Mouse (Mus musculus) MEL (cell line): ENCODE data around the gene Igf1r. TPM values are rescaled to one million over a fixed set of nuclear protein-coding genes. Genes with fewer than 3 reads are reported as not detected.

Experiments
- DNase-seq: peaks from one replicate; pipeline ENCODE4 v3.0.0; 2011; ENCODE audit warnings: low read depth, low spot score
- H3K27ac ChIP-seq: 2 replicates; pipeline ENCODE4 v1.5.1; 2012; ENCODE audit warnings: low read depth, mild to moderate bottlenecking, control low read depth, low read length, moderate library complexity; ENCODE audit not compliant: control insufficient read depth
- H3K27me3 ChIP-seq, 2 experiments: fragments of 150-350 bp in 1 of 2; sonication (generic) in 1 of 2; 2 replicates each; pipeline ENCODE4 v1.6.1; 2012; ENCODE audit warnings: low read length in 2 of 2, mild to moderate bottlenecking in 2 of 2, improper control_type of control experiment in 1 of 2, moderate library complexity in 1 of 2; ENCODE audit not compliant: insufficient read depth in 2 of 2, control insufficient read depth in 1 of 2
- H3K36me3 ChIP-seq, 2 experiments: 2 replicates each; pipeline ENCODE4 v1.6.1; 2012 to 2014; ENCODE audit warnings: low read length in 2 of 2, improper control_type of control experiment in 1 of 2, inconsistent platforms in 1 of 2, mild to moderate bottlenecking in 1 of 2; ENCODE audit not compliant: insufficient read depth in 2 of 2, control insufficient read depth in 1 of 2
- H3K4me1 ChIP-seq, 2 experiments: fragments of 150-350 bp in 1 of 2; sonication (generic) in 1 of 2; 2 replicates each; pipeline ENCODE4 v1.6.1; 2012; ENCODE audit warnings: low read length in 2 of 2, improper control_type of control experiment in 1 of 2, mild to moderate bottlenecking in 1 of 2; ENCODE audit not compliant: insufficient read depth in 2 of 2, control insufficient read depth in 1 of 2
- H3K4me3 ChIP-seq, 2 experiments: fragments of 150-350 bp in 1 of 2; sonication (generic) in 1 of 2; 2 replicates each; pipeline ENCODE4 v1.5.1; 2012; ENCODE audit warnings: low read depth in 2 of 2, low read length in 2 of 2, mild to moderate bottlenecking in 2 of 2, moderate library complexity in 2 of 2, control low read depth in 1 of 2, improper control_type of control experiment in 1 of 2; ENCODE audit not compliant: control insufficient read depth in 1 of 2, insufficient read depth in 1 of 2
- H3K79me2 ChIP-seq: 2 replicates; pipeline ENCODE4 v1.6.1; 2012; ENCODE audit warnings: mild to moderate bottlenecking, low read length, moderate library complexity; ENCODE audit not compliant: control insufficient read depth, poor library complexity, insufficient read depth
- H3K9ac ChIP-seq: 2 replicates; pipeline ENCODE4 v1.6.1; 2012; ENCODE audit warnings: low read depth, mild to moderate bottlenecking, control low read depth, low read length, moderate library complexity; ENCODE audit not compliant: control insufficient read depth, poor library complexity, severe bottlenecking
- H3K9me3 ChIP-seq: fragments of 150-350 bp; sonication (generic); replicated peaks from 2 replicates; pipeline ENCODE4 v1.6.1; 2012; ENCODE audit warnings: mild to moderate bottlenecking, low read length, improper control_type of control experiment, moderate library complexity; ENCODE audit not compliant: insufficient read depth
- BHLHE40 ChIP-seq: IDR thresholded peaks from 2 replicates; pipeline ENCODE4 v1.6.1; 2012; ENCODE audit warnings: low read depth, mild to moderate bottlenecking, inconsistent platforms, low read length, improper control_type of control experiment, borderline replicate concordance
- CHD2 ChIP-seq: IDR thresholded peaks from 2 replicates; pipeline ENCODE4 v1.6.1; 2011; ENCODE audit warnings: low read length, improper control_type of control experiment
- ELF1 ChIP-seq: IDR thresholded peaks from 2 replicates; pipeline ENCODE4 v1.6.1; 2014; ENCODE audit warnings: low read depth, mild to moderate bottlenecking, inconsistent platforms, low read length, improper control_type of control experiment, moderate library complexity
- ETS1 ChIP-seq: IDR thresholded peaks from 2 replicates; pipeline ENCODE4 v1.6.1; 2012; ENCODE audit warnings: low read depth, mild to moderate bottlenecking, inconsistent platforms, low read length, improper control_type of control experiment, moderate library complexity
- JUND ChIP-seq: IDR thresholded peaks from 2 replicates; pipeline ENCODE4 v1.6.1; 2011; ENCODE audit warnings: low read depth, mild to moderate bottlenecking, improper control_type of control experiment, low read length
- KAT2A ChIP-seq: conservative IDR thresholded peaks from 2 replicates; pipeline ENCODE4 v1.6.1; 2012; ENCODE audit warnings: low read depth, low read length, improper control_type of control experiment, inconsistent platforms
- MAX ChIP-seq: IDR thresholded peaks from 2 replicates; pipeline ENCODE4 v1.6.1; 2011; ENCODE audit warnings: low read length, improper control_type of control experiment
- MAZ ChIP-seq: IDR thresholded peaks from 2 replicates; pipeline ENCODE4 v1.6.1; 2012; ENCODE audit warnings: low read depth, mild to moderate bottlenecking, inconsistent platforms, low read length, improper control_type of control experiment
- MYC ChIP-seq: IDR thresholded peaks from 2 replicates; pipeline ENCODE4 v1.6.1; 2011; ENCODE audit warnings: low read depth, mild to moderate bottlenecking, low read length, improper control_type of control experiment, moderate library complexity
- NRF1 ChIP-seq: IDR thresholded peaks from 2 replicates; pipeline ENCODE4 v1.6.1; 2014; ENCODE audit warnings: low read depth, mild to moderate bottlenecking, inconsistent platforms, low read length, improper control_type of control experiment, moderate library complexity; ENCODE audit not compliant: poor library complexity, insufficient read depth, severe bottlenecking
- POLR2AphosphoS2 ChIP-seq: IDR thresholded peaks from 2 replicates; pipeline ENCODE4 v1.6.1; 2011; ENCODE audit warnings: low read length, improper control_type of control experiment
- POLR2AphosphoS5 ChIP-seq: IDR thresholded peaks from 2 replicates; pipeline ENCODE4 v1.6.1; 2012; ENCODE audit warnings: low read depth, borderline replicate concordance, mild to moderate bottlenecking, inconsistent platforms, low read length, moderate library complexity, mixed read lengths
- SIN3A ChIP-seq: IDR thresholded peaks from 2 replicates; pipeline ENCODE4 v1.6.1; 2012; ENCODE audit warnings: low read length, improper control_type of control experiment, inconsistent platforms
- SMC3 ChIP-seq: IDR thresholded peaks from 2 replicates; pipeline ENCODE4 v1.6.1; 2011; ENCODE audit warnings: low read depth, low read length, improper control_type of control experiment
- TAL1 ChIP-seq: IDR thresholded peaks from 2 replicates; pipeline ENCODE4 v1.6.1; 2012; ENCODE audit warnings: mild to moderate bottlenecking, inconsistent platforms, low read length, moderate library complexity, mixed read lengths
- UBTF ChIP-seq: IDR thresholded peaks from 2 replicates; pipeline ENCODE4 v1.6.1; 2012; ENCODE audit warnings: low read depth, mild to moderate bottlenecking, inconsistent platforms, low read length, improper control_type of control experiment, moderate library complexity, borderline replicate concordance; ENCODE audit not compliant: insufficient read depth
- USF1 ChIP-seq: IDR thresholded peaks from 2 replicates; pipeline ENCODE4 v1.6.1; 2014; ENCODE audit warnings: low read depth, mild to moderate bottlenecking, inconsistent platforms, low read length, improper control_type of control experiment, moderate library complexity
- USF2 ChIP-seq, 2 experiments: IDR thresholded peaks; 2 replicates each; pipeline ENCODE4 v1.6.1; 2011 to 2012; ENCODE audit warnings: improper control_type of control experiment in 2 of 2, low read length in 2 of 2, borderline replicate concordance in 1 of 2, inconsistent platforms in 1 of 2, low read depth in 1 of 2, mild to moderate bottlenecking in 1 of 2; ENCODE audit not compliant: insufficient read depth in 1 of 2
- ZKSCAN1 ChIP-seq: IDR thresholded peaks from 2 replicates; pipeline ENCODE4 v1.6.1; 2012; ENCODE audit warnings: low read depth, mild to moderate bottlenecking, inconsistent platforms, low read length, improper control_type of control experiment, moderate library complexity
- ZMIZ1 ChIP-seq: IDR thresholded peaks from 2 replicates; pipeline ENCODE4 v1.6.1; 2012; ENCODE audit warnings: low read depth, mild to moderate bottlenecking, inconsistent platforms, low read length, improper control_type of control experiment, moderate library complexity
- ZNF384 ChIP-seq: IDR thresholded peaks from 2 replicates; pipeline ENCODE4 v1.6.1; 2012; ENCODE audit warnings: low read depth, mild to moderate bottlenecking, inconsistent platforms, low read length, improper control_type of control experiment
- polyA plus RNA-seq, 2 experiments: library from polyadenylated mRNA; stranded (reverse) in 1 of 2; unstranded in 1 of 2; fragments of >175 nt in 1 of 2; fragments of >200 nt in 1 of 2; gene quantifications; 2 replicates each; pipeline versions ENCODE4 v1.2.1 to v1.2.4; 2012; ENCODE audit warnings: low replicate concordance in 2 of 2, low read depth in 1 of 2; ENCODE audit not compliant: insufficient read length in 2 of 2, insufficient read depth in 1 of 2, missing spikeins in 1 of 2
- total RNA-seq: library from RNA; depleted of rRNA; stranded (reverse); fragments of 300-350 nt; gene quantifications from 2 replicates; pipeline ENCODE4 v1.2.3, GENCODE M21; 2012

Gene Igf1r
- total and polyA plus RNA-seq, 3 experiments: 11.8 to 11.9 TPM; not detected in 1

DNA sequence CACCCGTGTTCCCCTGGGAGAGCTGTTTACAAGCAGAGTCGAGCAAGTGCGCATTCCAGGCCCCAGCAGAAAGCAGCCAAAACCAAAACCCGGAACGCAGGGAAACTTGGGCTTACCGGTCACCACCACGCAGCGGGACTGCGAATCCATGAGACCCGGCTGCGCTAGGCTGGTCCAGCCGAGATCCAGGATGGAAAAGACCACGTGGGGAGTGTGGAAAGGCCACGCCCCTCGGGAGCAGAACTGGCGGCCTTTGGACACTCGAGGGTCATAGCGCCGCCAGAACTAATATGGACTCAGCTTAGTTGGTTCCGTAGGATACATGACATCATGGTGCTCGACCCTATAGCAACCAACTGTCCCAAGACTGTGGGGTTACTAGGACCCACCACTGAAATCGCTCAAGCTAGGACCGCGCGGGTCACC is 311.4 kb downstream of the Igf1r start, which contains the start of gene Pgpep1l:
TSS of gene Pgpep1l (minus strand) at position 206 of the 426 bp plus-strand sequence.
- no peak within 1 kb of the TSS for H3K27ac ChIP-seq
- no peak for DNase-seq
- no peaks in the 10 kb centered on the region for H3K9me3 ChIP-seq
- no peak within 1 kb of the TSS for H3K4me3 ChIP-seq
- no peak within 1 kb of the TSS for H3K9ac ChIP-seq
- H3K4me1 ChIP-seq: no peaks in the 10 kb centered on the region
- no peaks in the 10 kb centered on the region for H3K79me2 ChIP-seq
- no peak for TF ChIP-seq ZNF384
- no peak for TF ChIP-seq SMC3
- TF ChIP-seq POLR2AphosphoS2: no peak
- TF ChIP-seq SIN3A: no peak
- TF ChIP-seq MAX: no peak
- no peak for TF ChIP-seq POLR2AphosphoS5
- no peak for TF ChIP-seq MYC
- TF ChIP-seq NRF1: no peak
- TF ChIP-seq JUND: no peak
- TF ChIP-seq USF2 (IDR thresholded peaks at IDR 0.05; ENCODE audit: borderline replicate concordance in 1 of 2, insufficient read depth in 1 of 2, low read depth in 1 of 2, low read length in 2 of 2): no peak
- TF ChIP-seq CHD2: no peak
- TF ChIP-seq BHLHE40: no peak
- TF ChIP-seq USF1: no peak
- no peak for TF ChIP-seq MAZ
- TF ChIP-seq KAT2A: no peak
- TF ChIP-seq ZKSCAN1: no peak
- TF ChIP-seq ELF1: no peak
- TF ChIP-seq TAL1: no peak
- no peaks in the 10 kb centered on the region; a peak in 1 of 4 replicates for H3K27me3 ChIP-seq
- H3K36me3 ChIP-seq: no peaks in the 10 kb centered on the region

DNA sequence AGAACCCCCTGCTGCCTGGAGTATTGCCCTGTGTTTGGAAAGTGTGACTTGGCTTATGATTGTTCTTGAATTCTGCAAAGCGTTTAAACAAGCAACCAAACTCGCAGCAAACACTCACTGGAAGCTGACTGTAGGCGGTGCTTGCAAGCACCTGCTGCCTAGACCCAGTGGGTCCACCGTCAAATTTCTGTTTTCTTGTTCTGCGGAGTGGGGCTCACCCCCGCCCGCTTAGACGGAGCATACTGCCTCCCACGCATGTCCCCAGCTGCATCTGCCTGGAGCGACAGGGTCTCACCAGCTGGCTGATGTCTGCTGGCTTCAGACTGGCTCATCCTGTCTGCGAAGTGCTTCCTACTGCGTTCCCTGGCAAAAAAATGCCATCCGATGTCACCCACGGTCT is 311.9 kb downstream of the Igf1r start:
- H3K79me2 ChIP-seq: no peaks in the 10 kb centered on the region

More for the DNA sequence above, 311.9 kb downstream of the Igf1r start:
- Histone ChIP-seq H3K4me3 (no peak overlapping the region), H3K27me3 (no peaks in the 10 kb centered on the region; a peak in 1 of 4 replicates)
- no peak for DNase-seq
- no peak for TF ChIP-seq UBTF
- TF ChIP-seq ETS1: no peak
- TF ChIP-seq ZMIZ1: no peak
- no peak for TF ChIP-seq USF1
- TF ChIP-seq, all 39 proteins: peak for 0
- Histone ChIP-seq H3K4me1 (no peaks in the 10 kb centered on the region), H3K27ac (no peak overlapping the region), H3K36me3 (no peaks in the 10 kb centered on the region), H3K9ac (no peak overlapping the region), H3K9me3 (no peaks in the 10 kb centered on the region)
